Mouse (Mus musculus): ENCODE measurements around the gene Pigu.
A peak's percentile ranks its signal among the peaks of the same experiment; 100 is the strongest.

The Pigu gene

DNA sequence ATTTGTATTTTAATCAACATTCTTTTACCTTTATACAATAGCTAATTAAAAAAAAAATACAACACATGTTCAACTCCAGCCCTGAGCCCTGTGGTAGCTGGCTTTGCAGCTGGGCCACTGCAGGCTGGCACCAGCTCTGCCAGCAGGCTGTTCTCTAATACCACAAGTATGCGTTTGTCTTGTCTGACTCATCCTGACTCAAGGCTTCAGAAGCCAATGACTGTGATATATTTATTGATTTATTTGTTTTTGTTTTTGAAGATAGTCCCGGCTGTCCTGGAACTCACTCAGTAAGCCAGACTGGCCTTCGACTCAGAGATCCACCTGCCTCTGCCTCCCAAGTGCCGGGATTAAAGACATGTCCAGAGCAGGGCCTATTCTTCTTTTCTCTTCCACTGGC, 63.3 kb downstream of the Pigu start:
- DNase-seq (ENCODE audit: extremely low read depth, insufficient read length, low spot score), result peak; percentile 70

DNA sequence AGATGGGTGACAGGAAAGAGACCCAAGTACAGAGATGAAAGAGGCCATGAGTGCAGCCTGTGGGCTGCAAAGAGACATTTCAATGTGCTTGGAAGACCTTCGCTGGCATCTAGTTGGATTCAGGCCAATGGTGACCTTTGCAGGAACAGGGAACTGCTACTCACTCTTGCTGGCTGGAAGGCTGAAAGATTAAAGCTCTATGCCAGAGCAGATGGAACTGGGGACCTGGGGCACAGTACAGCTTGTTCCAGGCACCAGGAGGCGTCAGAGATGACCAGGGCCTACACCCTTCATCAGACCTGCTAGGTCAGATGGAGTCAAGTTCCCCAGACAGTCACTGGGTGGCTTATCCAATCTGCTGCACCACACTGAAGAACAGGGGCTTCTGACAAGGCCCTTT, 63.8 kb downstream of the Pigu start:
- DNase-seq (ENCODE audit: extremely low read depth, insufficient read length, low spot score), result peak; percentile 50

DNA sequence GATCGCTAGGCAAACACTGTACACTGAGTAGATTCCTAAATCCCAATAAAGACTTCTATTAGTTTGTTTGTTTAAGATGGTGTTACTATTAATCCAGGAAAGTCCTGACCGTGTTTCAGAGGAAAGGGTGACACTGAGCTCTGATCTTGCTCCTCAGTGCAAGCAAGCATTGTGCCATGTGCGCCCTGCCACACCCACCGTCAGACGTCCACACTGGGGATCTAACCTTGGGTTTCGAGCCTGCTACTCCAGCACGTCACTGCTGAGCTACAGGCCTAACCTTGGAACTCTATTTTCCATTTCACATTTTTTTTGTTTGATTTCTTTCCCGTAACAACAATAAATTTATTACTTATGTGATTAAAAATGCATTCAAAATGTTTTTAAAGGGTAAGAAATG, 67.2 kb downstream of the Pigu start:
- no peak for DNase-seq (ENCODE audit: extremely low read depth, insufficient read length, low spot score)

DNA sequence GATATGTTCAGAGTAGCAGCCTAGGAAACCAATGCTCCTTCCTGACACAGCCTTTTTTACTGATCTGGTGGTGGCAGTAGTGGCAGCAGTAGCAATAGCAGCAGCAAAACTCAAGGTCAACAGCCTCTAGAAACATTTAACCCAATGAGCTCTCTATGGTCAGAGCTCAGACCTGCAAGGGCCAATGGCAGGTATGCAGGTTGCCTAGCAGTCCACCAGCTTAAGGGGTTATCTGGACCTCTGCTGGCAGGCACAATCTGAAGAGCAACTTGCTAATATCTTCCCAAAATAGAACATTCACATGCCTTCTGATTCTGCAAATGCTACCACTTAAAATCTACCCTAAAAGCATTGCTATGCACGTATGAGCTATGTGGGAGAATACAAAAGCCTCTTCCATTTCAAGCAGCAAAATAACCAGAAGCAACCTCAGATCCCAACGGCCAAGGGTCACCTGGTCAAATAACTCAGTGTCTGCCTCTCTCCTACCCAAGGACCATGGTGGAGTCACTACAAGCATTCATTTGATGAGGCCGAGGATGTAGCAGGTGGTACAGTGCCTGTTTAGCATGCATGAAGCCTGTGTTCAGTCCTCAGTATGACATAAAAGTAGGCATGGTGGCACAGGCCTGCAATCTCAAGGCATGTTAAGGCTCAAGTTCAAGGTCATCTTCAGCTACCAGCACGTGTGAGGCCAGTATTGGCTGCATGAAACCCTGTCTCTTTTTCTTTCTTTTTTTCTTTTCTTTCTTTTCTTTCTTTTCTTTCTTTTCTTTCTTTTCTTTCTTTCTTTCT, 69.6 kb downstream of the Pigu start:
- no peak for DNase-seq (ENCODE audit: extremely low read depth, insufficient read length, low spot score)

DNA sequence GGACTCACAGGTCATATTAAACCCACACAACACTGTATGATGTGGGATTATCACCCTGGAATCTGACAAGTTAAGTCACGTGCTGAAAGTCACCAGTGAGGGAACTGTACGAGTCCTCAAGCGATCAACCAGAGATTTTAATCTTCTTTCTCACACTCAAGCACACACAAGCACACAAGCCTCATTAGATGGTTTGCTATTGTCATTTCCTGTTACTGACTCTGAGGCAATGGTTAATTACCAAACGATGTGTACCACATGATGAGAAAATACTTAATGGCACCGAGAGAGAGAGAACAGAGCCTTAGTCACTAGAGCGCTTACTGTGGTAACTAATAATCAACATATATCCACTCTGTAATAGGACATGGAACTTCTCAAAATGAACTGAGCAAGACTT, 71.5 kb downstream of the Pigu start:
- no peak for DNase-seq (ENCODE audit: extremely low read depth, insufficient read length, low spot score)

DNA sequence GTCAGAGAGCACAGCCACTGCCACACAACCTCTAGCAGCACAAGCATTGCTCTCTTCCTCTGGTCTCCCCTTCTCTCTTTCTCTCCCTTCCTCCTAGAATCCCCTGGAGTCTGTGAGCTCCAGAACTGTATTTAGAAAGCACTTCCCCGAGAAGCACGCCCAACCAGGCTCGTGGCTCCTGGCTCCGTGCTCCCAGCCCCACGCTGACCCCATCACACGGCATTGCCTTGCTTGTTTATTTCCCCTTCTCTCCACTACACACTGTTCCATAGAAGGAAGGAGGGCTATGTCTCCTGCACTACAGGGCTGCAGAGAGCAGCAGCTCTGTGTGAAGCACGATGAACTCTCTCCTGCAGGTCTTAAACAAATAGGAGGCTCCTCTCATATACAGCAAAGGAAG, 72.6 kb downstream of the Pigu start:
- DNase-seq (ENCODE audit: extremely low read depth, insufficient read length, low spot score), result no peak

DNA sequence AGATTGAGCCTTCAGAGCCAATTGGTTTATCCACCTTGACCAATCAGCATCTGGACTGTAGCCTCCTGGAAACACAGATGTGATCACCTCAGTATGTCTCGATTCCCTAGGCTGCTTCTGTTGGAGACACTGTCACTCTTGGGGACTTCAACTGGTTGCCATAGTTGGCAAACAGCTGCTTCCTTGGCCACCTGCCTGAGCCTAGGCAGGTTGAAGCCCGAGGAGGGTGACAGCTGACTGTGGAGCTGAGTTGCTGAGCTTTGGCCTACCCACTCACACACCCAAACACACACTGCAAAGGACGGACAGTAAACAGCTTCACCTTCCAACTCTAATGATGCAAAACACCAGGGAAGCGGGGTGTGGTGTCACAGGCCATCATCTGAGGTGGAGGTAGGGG, 73.4 kb downstream of the Pigu start:
- DNase-seq (ENCODE audit: extremely low read depth, insufficient read length, low spot score), result no peak

DNA sequence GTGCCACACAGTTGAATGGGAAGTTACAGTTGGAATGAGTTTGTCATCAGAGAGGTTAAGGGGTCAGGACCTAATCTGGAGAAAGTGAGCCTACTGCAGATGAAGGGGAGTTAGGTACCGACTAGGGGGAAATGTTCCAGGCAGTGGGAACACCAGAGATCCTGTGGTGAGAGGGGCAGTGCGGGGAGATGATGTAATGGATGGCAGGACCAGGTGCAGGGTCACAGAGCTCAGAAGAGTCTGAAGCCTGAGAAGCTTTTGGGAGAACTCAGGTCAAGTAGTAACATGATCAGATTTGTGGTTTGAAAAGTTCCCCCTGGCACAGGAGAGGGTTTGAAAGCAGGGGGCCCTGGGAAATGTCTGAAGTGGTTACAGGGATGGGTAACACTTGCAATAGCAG, 77.1 kb downstream of the Pigu start:
- DNase-seq (ENCODE audit: extremely low read depth, insufficient read length, low spot score), result no peak

DNA sequence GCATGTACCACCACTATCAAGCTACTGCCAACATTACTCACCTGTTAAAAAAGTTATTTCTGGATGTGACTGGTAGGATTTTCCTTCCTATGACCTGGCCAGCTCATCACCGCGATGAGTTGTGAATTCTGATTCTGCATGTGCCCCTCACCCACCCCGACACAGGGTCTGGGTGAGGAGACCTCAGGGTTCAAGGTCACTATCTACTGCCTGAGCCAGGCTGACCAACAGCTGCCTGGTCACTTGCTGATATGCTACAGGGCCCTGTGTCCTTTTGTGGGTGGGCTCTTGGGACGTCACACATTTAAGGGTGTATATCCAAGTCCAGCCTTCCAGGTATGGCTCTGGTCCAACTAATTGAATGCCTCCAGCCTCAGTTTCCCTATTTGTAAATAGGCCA, 78.1 kb downstream of the Pigu start:
- no peak for DNase-seq (ENCODE audit: extremely low read depth, insufficient read length, low spot score)

DNA sequence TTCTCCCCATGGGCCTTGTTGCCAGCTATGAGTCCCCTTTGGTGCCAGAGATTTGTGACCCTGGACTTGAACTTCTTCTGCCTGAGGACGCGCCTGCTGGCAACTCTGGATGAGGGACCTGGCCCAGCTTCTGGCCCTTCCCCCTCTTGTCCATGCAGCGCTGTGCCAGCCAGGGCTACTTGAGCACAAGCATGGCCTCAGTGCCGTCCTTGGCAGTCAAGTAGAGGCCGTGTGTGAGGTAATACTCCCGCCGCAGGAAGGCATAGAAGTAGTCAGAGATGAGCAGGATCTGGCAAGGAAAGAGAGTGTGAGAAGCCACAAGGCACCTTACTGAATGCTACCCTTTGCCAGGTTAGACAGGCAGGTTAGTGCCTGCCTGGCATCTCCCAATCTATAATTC, 78.9 kb downstream of the Pigu start:
- DNase-seq (ENCODE audit: extremely low read depth, insufficient read length, low spot score), result no peak

DNA sequence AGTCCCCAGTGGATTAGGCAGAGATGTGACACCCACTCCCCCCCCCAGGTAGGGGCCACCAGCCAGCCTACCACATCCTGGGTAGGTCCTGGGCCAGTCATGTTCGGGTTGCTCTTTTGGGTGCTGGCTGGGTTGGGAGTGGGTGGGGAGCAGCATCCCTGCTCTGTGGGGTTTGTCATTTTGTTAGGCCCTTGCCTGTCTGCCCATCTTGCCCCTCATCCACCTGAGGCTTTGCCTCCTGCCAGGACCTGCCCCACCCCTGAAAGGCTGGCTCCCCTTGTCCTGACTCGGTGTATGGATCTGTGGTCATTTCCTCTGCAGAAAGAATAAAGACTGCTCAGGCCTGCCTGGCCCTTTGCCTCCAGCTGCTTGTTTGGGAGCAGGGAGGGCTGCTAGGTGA, 79.5 kb downstream of the Pigu start:
- no peak for DNase-seq (ENCODE audit: extremely low read depth, insufficient read length, low spot score)

DNA sequence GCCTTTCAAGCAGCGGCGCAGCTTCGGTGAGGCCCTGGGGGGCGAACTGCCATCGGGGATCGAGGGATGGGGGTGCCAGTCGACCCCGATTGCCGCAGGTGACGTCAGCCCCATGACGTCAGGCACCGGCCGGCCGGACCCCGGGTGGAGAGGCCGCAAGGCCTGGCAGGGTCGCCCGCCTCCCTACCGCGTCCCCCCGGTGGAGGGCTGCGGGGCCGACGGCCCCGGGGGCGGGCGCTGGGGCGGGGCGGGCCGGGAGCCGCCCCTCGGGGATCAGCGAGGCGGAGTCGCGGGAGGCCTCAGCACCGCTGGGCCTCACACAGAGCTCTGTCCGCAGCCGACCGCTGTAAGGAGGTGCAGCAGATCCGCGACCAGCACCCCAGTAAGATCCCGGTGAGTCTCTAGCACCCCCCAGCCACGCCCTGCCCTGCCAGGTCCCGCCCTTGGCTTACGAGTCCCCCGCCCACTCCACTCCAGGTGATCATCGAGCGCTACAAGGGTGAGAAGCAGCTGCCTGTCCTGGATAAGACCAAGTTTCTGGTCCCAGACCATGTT, 80.5 kb downstream of the Pigu start:
- peak; percentile 65 for DNase-seq (ENCODE audit: extremely low read depth, insufficient read length, low spot score)

DNA sequence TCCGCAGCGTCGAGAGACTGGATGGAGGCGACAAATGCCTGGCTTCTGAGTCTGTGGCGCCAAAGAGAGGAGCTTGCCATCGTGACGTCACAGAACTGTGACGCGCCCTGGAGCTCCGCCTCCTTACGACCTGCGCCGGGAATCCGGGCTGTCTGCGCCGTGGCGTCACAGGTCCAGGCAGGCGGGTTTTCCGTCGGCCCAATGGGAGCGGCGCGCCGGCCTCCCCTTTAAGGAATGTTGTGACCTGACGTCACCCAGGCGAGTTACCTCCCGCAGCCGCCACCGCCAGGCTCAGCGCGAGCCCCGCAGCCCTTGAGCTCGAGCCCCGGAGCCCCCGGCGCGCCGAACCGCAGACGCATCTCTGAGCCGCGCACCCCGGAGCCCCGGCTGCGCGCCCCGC, 81.0 kb downstream of the Pigu start, which contains the start of gene Map1lc3a:
Gene Map1lc3a, plus strand, starts transcription at position 103 of the 400 bp plus-strand sequence.
- peak; percentile 72 for DNase-seq (ENCODE audit: extremely low read depth, insufficient read length, low spot score)

DNA sequence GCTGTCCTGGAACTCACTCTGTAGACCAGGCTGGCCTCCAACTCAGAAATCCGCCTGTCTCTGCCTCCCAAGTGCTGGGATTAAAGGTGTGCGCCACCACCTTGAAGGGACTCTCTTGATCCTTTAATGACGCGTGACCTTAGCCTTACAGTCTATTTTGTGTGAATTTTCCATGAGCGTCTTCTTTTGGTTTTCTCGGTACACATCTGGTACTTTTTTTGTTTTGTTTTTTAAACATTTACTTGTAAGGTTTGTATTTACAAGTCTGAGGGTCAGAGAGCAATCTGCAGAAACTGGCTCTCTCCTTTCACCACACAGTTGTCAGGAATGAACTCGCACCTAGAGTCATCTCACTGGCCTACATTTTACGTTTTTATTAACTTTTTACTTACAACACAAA, 83.6 kb downstream of the Pigu start:
- DNase-seq (ENCODE audit: extremely low read depth, insufficient read length, low spot score), result no peak

DNA sequence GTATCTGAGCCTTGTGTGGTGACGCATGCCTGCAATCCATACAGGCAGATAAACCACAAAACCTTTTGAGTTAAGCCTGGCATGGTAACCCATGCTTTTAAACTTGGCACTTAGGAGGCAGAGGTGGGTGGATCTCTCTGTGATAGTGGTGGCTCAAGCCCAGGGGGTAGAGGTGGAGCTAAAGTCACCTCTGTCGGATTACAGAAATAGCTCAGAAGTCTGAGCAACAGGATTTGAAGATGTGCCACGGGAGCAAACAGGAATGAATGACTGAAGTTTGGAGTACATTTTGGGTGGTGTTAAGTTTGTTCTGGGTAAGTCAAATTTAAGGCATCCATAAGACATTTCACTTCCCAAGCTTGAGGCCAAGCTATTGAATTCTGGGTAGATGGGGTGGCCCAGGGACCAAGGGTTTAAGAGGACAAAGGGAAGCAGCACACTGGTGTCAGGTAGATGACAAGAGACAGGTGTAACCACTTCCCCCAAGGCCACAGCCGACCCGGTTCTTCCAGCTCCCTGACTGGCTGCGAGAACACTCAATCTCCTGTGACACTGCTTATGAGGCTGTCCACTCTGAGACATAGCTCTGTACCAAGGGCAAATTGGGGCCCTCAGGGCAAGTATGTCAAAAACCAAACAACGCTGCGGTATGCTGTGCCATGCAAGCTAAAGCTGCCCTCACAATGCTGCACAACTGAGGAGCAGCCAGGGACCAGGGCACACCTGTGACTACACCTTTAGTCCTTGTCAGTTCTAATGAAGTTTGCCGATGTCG, 84.6 kb downstream of the Pigu start:
- DNase-seq (ENCODE audit: extremely low read depth, insufficient read length, low spot score), result no peak

DNA sequence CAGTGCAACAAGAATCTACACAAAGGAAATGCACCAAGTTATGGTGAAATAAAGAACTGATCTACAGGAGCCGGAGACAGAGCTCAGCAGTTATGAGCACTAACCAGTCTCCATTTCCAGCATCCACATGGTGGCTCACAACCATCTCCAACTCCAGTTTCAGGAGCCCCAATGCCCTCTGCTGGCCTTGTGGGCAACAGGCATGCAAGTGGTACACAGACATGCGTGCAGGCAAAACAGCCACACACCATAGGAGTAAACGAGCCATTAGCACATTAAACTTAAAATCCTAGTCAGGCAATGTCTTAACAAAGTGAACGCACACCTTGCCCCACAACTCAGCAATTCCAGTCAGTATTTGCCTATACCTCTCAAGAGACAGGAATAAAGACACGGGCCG, 85.3 kb downstream of the Pigu start:
- no peak for DNase-seq (ENCODE audit: extremely low read depth, insufficient read length, low spot score)

DNA sequence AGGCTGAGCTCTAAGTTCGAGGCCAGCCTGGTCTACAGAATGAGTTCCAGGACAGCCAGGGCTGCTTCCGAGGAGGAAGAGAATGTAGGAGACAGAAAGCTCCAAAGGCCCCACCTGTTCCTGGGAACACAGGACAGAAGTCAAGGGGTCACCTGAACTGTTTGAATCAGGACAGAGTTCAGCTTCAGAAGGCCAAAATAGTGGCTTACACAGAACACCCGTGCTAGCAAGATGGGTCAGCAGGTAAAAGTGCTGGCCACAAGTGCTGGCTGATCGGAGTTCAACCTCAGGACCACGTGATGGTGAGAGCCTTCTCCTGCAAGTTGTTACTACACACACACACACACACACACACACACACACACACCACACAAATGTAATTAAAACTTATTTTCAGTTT, 90.3 kb downstream of the Pigu start:
- DNase-seq (ENCODE audit: extremely low read depth, insufficient read length, low spot score), result no peak

DNA sequence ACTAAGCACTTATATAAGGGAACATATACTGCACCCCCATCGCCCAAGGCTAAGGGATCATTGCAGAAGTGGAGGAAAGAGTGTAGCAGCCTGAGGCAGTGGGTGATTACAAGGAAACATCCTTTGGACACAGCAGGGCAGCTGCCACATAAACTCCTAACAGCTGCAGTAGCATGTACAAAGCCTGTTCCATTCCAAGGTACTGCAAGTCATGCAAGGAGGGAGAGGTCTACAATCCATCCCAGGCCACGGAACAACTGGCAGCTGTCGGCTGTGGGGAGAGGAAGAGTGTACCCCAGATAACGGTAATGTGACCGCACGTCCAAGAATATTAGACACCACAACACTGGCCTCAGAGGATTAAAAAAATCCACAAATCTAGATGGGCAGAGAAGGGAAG, 91.7 kb downstream of the Pigu start:
- DNase-seq (ENCODE audit: extremely low read depth, insufficient read length, low spot score), result no peak

DNA sequence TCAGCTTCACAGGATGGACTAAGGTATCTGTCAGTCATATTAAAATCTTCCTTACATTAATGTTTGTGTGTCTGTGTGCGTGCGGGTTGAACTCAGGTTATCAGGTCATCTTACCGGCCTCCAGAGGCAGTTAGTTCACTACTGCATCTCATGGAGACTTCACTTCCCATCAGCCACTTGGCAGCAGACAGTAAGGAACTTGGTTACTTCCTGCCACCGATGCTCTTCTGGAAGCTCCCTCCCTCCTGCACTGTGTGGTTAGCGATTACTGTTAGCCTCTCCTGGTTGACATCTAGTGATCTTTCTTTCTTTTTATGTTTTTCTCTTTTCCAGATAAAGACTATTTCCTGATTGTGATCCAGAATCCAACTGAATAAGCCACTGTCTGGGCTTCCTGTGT, 107.6 kb downstream of the Pigu start:
- no peak for DNase-seq (ENCODE audit: extremely low read depth, insufficient read length, low spot score)

DNA sequence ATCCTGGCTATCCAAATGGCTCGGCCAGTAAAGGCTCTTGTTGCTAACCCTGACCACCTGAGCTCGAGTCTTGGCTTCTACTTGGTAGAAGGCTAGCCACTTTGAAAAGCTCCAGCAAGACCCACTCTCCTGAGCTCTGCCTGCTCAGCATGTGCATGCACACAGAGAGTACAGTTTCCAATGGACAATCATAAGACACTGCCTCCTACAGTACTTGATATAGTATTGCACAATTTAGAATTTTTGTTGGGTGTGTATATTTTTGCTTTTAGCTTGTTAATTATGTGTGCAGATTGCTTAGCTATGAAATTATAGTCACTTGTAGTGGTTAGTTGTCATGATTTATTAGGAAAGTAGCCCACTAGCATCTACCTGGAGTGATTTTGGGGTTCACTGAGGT, 108.5 kb downstream of the Pigu start:
- no peak for DNase-seq (ENCODE audit: extremely low read depth, insufficient read length, low spot score)

DNA sequence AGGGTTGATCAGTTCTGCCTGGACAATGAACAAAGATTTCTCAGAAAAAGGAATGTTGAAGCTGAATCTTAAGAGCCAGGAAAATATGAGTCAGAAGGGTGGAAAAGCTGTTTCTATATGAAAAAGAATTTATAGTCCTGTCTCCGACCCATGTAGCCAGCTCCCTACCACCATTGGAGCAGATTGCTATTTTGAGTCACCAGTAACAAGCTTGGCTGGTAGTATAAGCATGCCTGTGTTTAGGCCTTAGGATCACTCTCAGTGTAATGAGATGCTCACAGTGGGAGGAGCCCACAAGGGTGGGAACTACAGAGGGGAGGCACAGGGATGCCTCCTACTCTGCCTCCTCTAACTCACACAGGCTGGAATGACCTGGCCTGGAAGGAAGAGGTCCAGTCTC, 109.0 kb downstream of the Pigu start:
- no peak for DNase-seq (ENCODE audit: extremely low read depth, insufficient read length, low spot score)

DNA sequence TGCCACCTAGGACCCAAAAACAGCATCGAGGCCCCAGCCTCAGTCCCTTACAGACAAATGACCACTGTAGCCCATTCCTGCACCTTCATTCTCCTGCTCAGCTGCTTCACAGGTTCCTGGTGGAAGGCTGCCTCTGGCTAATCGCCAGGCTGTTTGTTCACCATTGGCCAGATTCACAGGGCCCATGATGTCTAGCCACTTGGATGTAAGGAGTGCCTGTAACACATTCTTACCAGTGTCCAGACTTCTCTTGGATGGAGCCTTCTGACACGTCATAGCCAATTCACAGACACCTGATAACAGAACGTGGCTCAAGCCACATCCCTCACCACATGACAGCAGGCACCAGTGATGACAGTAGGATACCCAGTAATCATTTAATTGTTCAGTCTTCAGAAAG, 111.0 kb downstream of the Pigu start:
- no peak for DNase-seq (ENCODE audit: extremely low read depth, insufficient read length, low spot score)
